8 mouse cellular contexts compared by ENCODE assay signal in genomic region chr5:151393821-151394662, GRCm38 (mm10). TPM values are rescaled to one million over a fixed set of nuclear protein-coding genes. Genes with fewer than 3 reads are reported as not detected.
DNase-seq lines count a peak whose midpoint lies in the region; ATAC-seq and TF ChIP-seq lines count a peak whose summit lies in the region.

No protein-coding gene starts in this region.

- WGBS in forebrain, postnatal 0 days: 49% methylated on average over 7 of the region's 7 CpGs
- WGBS in forebrain, embryonic 14.5 days: 53% methylated on average over 7 of the region's 7 CpGs
- WGBS in heart, adult 2 months: 41% methylated on average over 7 of the region's 7 CpGs
- WGBS in liver, postnatal 0 days (ENCODE audit: insufficient replicate concordance): 48% methylated on average over 7 of the region's 7 CpGs

- no peak overlapping the region for H3K9ac ChIP-seq in forebrain, postnatal 0 days
- H3K9ac ChIP-seq in forebrain, embryonic 14.5 days (ENCODE audit: low read length): no peak overlapping the region
- H3K9ac ChIP-seq in heart, adult 2 months (ENCODE audit: low read depth, low read length): no peak overlapping the region
- no peak overlapping the region for H3K9ac ChIP-seq in liver, postnatal 0 days (replicated peaks)

- H3K27me3 ChIP-seq in forebrain, postnatal 0 days (ENCODE audit: insufficient read depth, low read length): no peaks in the 10 kb centered on the region
- H3K27me3 ChIP-seq in forebrain, embryonic 14.5 days (replicated peaks; ENCODE audit: control insufficient read depth, insufficient read depth, low read length): no peaks in the 10 kb centered on the region
- H3K27me3 ChIP-seq in heart, adult 2 months (ENCODE audit: control insufficient read depth, insufficient read depth, low read length): no peaks in the 10 kb centered on the region
- no peaks in the 10 kb centered on the region for H3K27me3 ChIP-seq in liver, postnatal 0 days (ENCODE audit: insufficient read depth, low read length)

- no peak for TF ChIP-seq POLR2A in heart, adult 2 months (IDR thresholded peaks at IDR 0.05; ENCODE audit: insufficient read depth, low read depth, low read length)

- intact Hi-C loops in heart, adult 2 months (cut with DNase I): no loop called here

- H3K4me3 ChIP-seq in forebrain, postnatal 0 days (ENCODE audit: low read depth, low read length): no peak overlapping the region
- no peak overlapping the region for H3K4me3 ChIP-seq in forebrain, embryonic 14.5 days (ENCODE audit: low read depth, low read length)
- H3K4me3 ChIP-seq in heart, adult 2 months: no peak overlapping the region
- no peak overlapping the region for H3K4me3 ChIP-seq in liver, postnatal 0 days (ENCODE audit: low read depth, low read length)

- H3K27ac ChIP-seq in forebrain, postnatal 0 days (ENCODE audit: low read depth, low read length): no peak overlapping the region
- no peak overlapping the region for H3K27ac ChIP-seq in forebrain, embryonic 14.5 days (ENCODE audit: low read depth, low read length)
- peak overlapping the region; percentile 54 for H3K27ac ChIP-seq in heart, adult 2 months
- no peak overlapping the region for H3K27ac ChIP-seq in liver, postnatal 0 days (ENCODE audit: low read depth)

- H3K4me2 ChIP-seq in forebrain, postnatal 0 days (ENCODE audit: low read depth): no peak overlapping the region
- H3K4me2 ChIP-seq in forebrain, embryonic 14.5 days (ENCODE audit: low read length): no peak overlapping the region
- no peak overlapping the region for H3K4me2 ChIP-seq in liver, postnatal 0 days (ENCODE audit: low read depth, low read length)

- no peaks in the 10 kb centered on the region for H3K36me3 ChIP-seq in forebrain, postnatal 0 days (ENCODE audit: insufficient read depth)
- no peaks in the 10 kb centered on the region for H3K36me3 ChIP-seq in forebrain, embryonic 14.5 days (ENCODE audit: control insufficient read depth, insufficient read depth, low read length)
- H3K36me3 ChIP-seq in heart, adult 2 months (ENCODE audit: control insufficient read depth, insufficient read depth, low read length): no peaks in the 10 kb centered on the region
- H3K36me3 ChIP-seq in liver, postnatal 0 days (replicated peaks; ENCODE audit: insufficient read depth, low read length): no peaks in the 10 kb centered on the region

- TF ChIP-seq CTCF in forebrain, postnatal 0 days (IDR thresholded peaks at IDR 0.05; ENCODE audit: low read depth): no peak
- no peak for TF ChIP-seq CTCF in heart, adult 2 months (IDR thresholded peaks at IDR 0.05)
- no peak for TF ChIP-seq CTCF in liver, postnatal 0 days (IDR thresholded peaks at IDR 0.05; ENCODE audit: low read depth)

- no peak for DNase-seq in forebrain, postnatal 0 days
- no peak for DNase-seq in forebrain, embryonic 14.5 days (ENCODE audit: low spot score)
- DNase-seq in 3T3-L1 (ENCODE audit: low read depth, low spot score): peak; percentile 70
- peak; percentile 12 to 20 for DNase-seq in heart, adult 2 months
- DNase-seq in liver, postnatal 0 days: no peak
- no peak for DNase-seq in testis, postnatal 14 days (ENCODE audit: low spot score)
- DNase-seq in thymus, postnatal 14 days: no peak
- DNase-seq in urinary bladder, postnatal 36 days (ENCODE audit: low spot score in 2 of 2): no peak

- H3K4me1 ChIP-seq in forebrain, postnatal 0 days (ENCODE audit: insufficient read depth): no peaks in the 10 kb centered on the region
- no peaks in the 10 kb centered on the region for H3K4me1 ChIP-seq in forebrain, embryonic 14.5 days (ENCODE audit: control insufficient read depth, insufficient read depth, low read length)
- H3K4me1 ChIP-seq in heart, adult 2 months (ENCODE audit: control insufficient read depth, insufficient read depth, low read length): no peaks in the 10 kb centered on the region; the same call in 1 of the 2 replicates
- 0 out of 2 replicates have a peak, but pooled peaks cover 3% of the 10 kb centered on the region for H3K4me1 ChIP-seq in liver, postnatal 0 days (ENCODE audit: insufficient read depth)

- no peak for TF ChIP-seq EP300 in heart, adult 2 months (IDR thresholded peaks at IDR 0.05; ENCODE audit: insufficient read depth, low read depth, low read length)
- no peak for TF ChIP-seq EP300 in liver, postnatal 0 days (IDR thresholded peaks at IDR 0.05; ENCODE audit: low read depth)

- H3K79me2 ChIP-seq in heart, adult 2 months (replicated peaks; ENCODE audit: control insufficient read depth, insufficient read depth, low read length): no peaks in the 10 kb centered on the region

- H3K9me3 ChIP-seq in forebrain, postnatal 0 days (ENCODE audit: low read length): no peaks in the 10 kb centered on the region
- no peaks in the 10 kb centered on the region for H3K9me3 ChIP-seq in forebrain, embryonic 14.5 days (replicated peaks; ENCODE audit: control insufficient read depth, low read length)
- H3K9me3 ChIP-seq in liver, postnatal 0 days (ENCODE audit: low read length): no peaks in the 10 kb centered on the region

- ATAC-seq in forebrain, postnatal 0 days: peak; percentile 54
- ATAC-seq in forebrain, embryonic 14.5 days: no peak
- ATAC-seq in liver, postnatal 0 days: peak; percentile 36; the same call in 1 of the 2 replicates

RNA-seq across cellular contexts. Expression of gene Gm42906, which starts 33.9 kb away (rescaled TPM):
- total RNA-seq in forebrain, postnatal 0 days (2014; rRNA removed): not detected in 2 replicates
- polyA plus RNA-seq in forebrain, postnatal 0 days (2015; fragmentation: Nextera tagmentation; extraction: Ambion mirVana): not detected in 2 replicates
- not detected in 2 replicates for polyA plus RNA-seq in forebrain, embryonic 14.5 days (2014; fragmentation: Nextera tagmentation; extraction: Ambion mirVana)
- total RNA-seq in heart, adult 2 months (2021): 1 to 10 TPM in 1 of 2 experiments, not detected in 1; 2.9 TPM
- polyA plus RNA-seq in heart, adult 2 months (2012; rRNA removed): not detected in 2 replicates
- not detected in 2 replicates for polyA plus RNA-seq in liver, postnatal 0 days (2015; fragmentation: Nextera tagmentation; extraction: Ambion mirVana)

Comparison
In these comparisons a context has a peak if more than half of its experiments do, and no peak if none do; other contexts are left out.
1. DNase-seq: peak in 3T3-L1 (single experiment) and heart, adult 2 months (2 of 2); none in forebrain, postnatal 0 days (single experiment), forebrain, embryonic 14.5 days (single experiment), liver, postnatal 0 days (single experiment), testis, postnatal 14 days (single experiment), thymus, postnatal 14 days (single experiment) and urinary bladder, postnatal 36 days (0 of 2).